Mouse (Mus musculus): ENCODE data around the gene Ddx59. TPM values are rescaled to one million over a fixed set of nuclear protein-coding genes. Genes with fewer than 3 reads are reported as not detected.

Ddx59 gene
- polyA plus RNA-seq, 2 experiments: 12.3 to 18.4 TPM

- H3K4me1 ChIP-seq (ENCODE audit: control insufficient read depth, insufficient read depth, low read length): no peaks in the 10 kb centered on the region
- H3K27ac ChIP-seq (replicated peaks; ENCODE audit: low read depth, low read length): no peak overlapping the region
- no peak for TF ChIP-seq POLR2A (IDR thresholded peaks at IDR 0.05; ENCODE audit: borderline replicate concordance, extremely low read depth, insufficient read depth, insufficient read length)
- no peaks in the 10 kb centered on the region for H3K36me3 ChIP-seq (ENCODE audit: control insufficient read depth, insufficient read depth, low read length)
- H3K27me3 ChIP-seq (ENCODE audit: control insufficient read depth, insufficient read depth, low read length): no peaks in the 10 kb centered on the region
- no peak overlapping the region for H3K4me2 ChIP-seq (replicated peaks; ENCODE audit: low read depth, low read length, severe bottlenecking)
- no peaks in the 10 kb centered on the region for H3K9me3 ChIP-seq (ENCODE audit: control insufficient read depth, low read length)
- DNase-seq (ENCODE audit: low spot score) (no peak), ATAC-seq (ENCODE audit: low FRiP score, low read depth) (no peak)
- H3K4me3 ChIP-seq (replicated peaks; ENCODE audit: low read length): no peak overlapping the region
- WGBS: 89% methylated on average over 2 of the region's 2 CpGs
- H3K9ac ChIP-seq (ENCODE audit: low read depth, low read length, severe bottlenecking): no peak overlapping the region
These were observed 5.4 kb upstream of the Ddx59 start for GRCm38 (mm10) chr1:136409631-136410030.

DNA sequence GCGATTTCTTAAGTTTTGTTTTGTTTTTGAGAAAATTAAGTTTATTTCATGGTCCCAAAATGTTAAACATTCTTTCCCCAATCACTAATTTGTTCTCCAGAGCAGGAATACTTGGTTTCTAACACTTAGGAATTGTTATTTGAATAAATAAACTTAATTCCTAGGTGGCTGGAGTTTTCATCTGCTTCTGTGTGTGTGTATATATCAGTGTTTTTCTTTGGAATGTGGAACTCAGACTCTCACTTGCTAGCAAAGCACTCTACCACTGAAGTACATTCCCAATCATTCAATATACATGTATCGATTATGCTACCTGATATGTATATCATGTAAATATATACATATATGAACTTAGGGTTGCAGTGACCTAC, 670 bp downstream of the Ddx59 start:
- Histone ChIP-seq H3K9ac (ENCODE audit: low read depth, low read length, severe bottlenecking) (0 out of 2 replicates have a peak overlapping the region, but pooled peaks have one; percentile 92), H3K36me3 (ENCODE audit: control insufficient read depth, insufficient read depth, low read length) (no peaks in the 10 kb centered on the region; the same call in 1 of the 2 replicates), H3K9me3 (ENCODE audit: control insufficient read depth, low read length) (no peaks in the 10 kb centered on the region), H3K4me1 (ENCODE audit: control insufficient read depth, insufficient read depth, low read length) (peaks cover 13% of the 10 kb centered on the region), H3K27me3 (ENCODE audit: control insufficient read depth, insufficient read depth, low read length) (no peaks in the 10 kb centered on the region), H3K4me3 (replicated peaks; ENCODE audit: low read length) (peak overlapping the region; percentile 66), H3K4me2 (replicated peaks; ENCODE audit: low read depth, low read length, severe bottlenecking) (peak overlapping the region; percentile 62), H3K27ac (replicated peaks; ENCODE audit: low read depth, low read length) (no peak overlapping the region; the same call in 1 of the 2 replicates)
- 39% methylated on average over 2 of the region's 2 CpGs for WGBS
- TF ChIP-seq POLR2A (IDR thresholded peaks at IDR 0.05; ENCODE audit: borderline replicate concordance, extremely low read depth, insufficient read depth, insufficient read length): no peak
- no peak for ATAC-seq (ENCODE audit: low FRiP score, low read depth)
- no peak for DNase-seq (ENCODE audit: low spot score)

DNA sequence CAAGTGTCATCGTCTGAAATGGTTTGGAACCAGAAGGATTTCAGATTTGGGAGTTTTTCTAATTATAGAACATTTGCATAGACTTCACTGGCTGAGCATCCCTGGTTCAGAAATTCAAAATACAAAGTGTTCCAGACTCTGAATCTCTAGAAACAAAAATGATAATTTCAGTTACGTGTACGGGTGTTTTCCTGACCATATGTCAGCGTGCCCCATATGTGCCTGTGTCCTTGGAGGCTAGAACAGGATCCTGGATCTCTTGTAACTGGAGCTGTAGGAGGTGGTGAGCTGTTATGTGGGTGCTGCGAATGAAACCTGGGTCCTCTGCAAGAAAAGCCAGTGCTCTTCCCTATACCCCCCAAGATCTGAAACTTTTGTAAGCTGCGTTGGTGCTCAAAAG, 3.3 kb downstream of the Ddx59 start:
- WGBS: 92% methylated on average over 6 of the region's 6 CpGs

DNA sequence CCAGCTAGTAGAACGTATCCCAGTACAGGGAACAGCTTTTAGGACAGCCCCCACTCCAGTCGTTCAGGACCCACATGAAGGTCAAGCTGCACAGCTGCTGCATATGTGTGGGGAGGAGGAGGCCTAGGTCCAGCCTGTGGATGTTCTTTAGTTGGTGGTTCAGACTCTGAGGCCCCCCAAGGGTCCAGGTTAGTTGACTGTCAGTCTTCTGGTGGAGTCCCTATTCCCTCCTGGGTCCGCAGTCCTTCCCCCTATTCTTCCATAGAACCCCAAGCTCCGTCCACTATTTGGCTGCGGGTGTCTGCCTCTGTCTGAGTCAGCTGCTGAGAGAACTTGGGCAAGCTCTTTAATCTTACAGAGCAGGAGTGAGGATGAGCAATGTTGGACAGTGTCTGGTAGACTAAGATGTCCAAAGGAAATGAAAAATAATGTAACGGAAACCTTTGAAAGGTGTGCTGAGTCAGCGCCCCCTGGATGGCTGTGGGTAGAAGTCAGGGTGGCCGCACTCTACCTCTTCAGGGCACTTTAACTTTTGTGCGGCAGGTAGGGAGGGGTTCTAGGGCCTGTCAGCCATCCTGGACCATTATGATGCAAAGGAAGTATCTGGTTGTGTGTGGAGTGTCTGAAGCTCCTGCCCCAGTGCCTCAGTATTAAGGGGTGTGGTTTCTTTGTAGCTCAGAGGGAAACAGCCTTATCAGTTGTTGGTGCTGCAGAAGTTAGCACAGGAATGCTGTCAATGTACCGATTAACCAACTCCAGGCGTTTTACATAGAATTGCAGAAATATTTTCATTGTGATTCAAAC, 12.3 kb downstream of the Ddx59 start:
- H3K4me1 ChIP-seq (ENCODE audit: control insufficient read depth, insufficient read depth, low read length): 0 out of 2 replicates have a peak, but pooled peaks cover 3% of the 10 kb centered on the region
- no peaks in the 10 kb centered on the region for H3K9me3 ChIP-seq (ENCODE audit: control insufficient read depth, low read length)
- no peak overlapping the region for H3K9ac ChIP-seq (ENCODE audit: low read depth, low read length, severe bottlenecking)
- H3K27me3 ChIP-seq (ENCODE audit: control insufficient read depth, insufficient read depth, low read length): no peaks in the 10 kb centered on the region
- no peak for ATAC-seq (ENCODE audit: low FRiP score, low read depth)
- H3K27ac ChIP-seq (replicated peaks; ENCODE audit: low read depth, low read length): no peak overlapping the region
- H3K4me3 ChIP-seq (replicated peaks; ENCODE audit: low read length): no peak overlapping the region
- peaks cover 18% of the 10 kb centered on the region for H3K36me3 ChIP-seq (ENCODE audit: control insufficient read depth, insufficient read depth, low read length)
- H3K4me2 ChIP-seq (replicated peaks; ENCODE audit: low read depth, low read length, severe bottlenecking): no peak overlapping the region
- no peak for DNase-seq (ENCODE audit: low spot score)
- WGBS: 85% methylated on average over 11 of the region's 11 CpGs
- no peak for TF ChIP-seq POLR2A (IDR thresholded peaks at IDR 0.05; ENCODE audit: borderline replicate concordance, extremely low read depth, insufficient read depth, insufficient read length)

More for the DNA sequence above, 3.3 kb downstream of the Ddx59 start:
- Histone ChIP-seq H3K4me3 (replicated peaks; ENCODE audit: low read length) (no peak overlapping the region), H3K9me3 (ENCODE audit: control insufficient read depth, low read length) (no peaks in the 10 kb centered on the region), H3K9ac (ENCODE audit: low read depth, low read length, severe bottlenecking) (no peak overlapping the region), H3K27ac (replicated peaks; ENCODE audit: low read depth, low read length) (no peak overlapping the region), H3K4me1 (ENCODE audit: control insufficient read depth, insufficient read depth, low read length) (peaks cover 13% of the 10 kb centered on the region), H3K4me2 (replicated peaks; ENCODE audit: low read depth, low read length, severe bottlenecking) (no peak overlapping the region), H3K27me3 (ENCODE audit: control insufficient read depth, insufficient read depth, low read length) (no peaks in the 10 kb centered on the region), H3K36me3 (ENCODE audit: control insufficient read depth, insufficient read depth, low read length) (no peaks in the 10 kb centered on the region; the same call in 1 of the 2 replicates)
- ATAC-seq (ENCODE audit: low FRiP score, low read depth) (no peak), DNase-seq (ENCODE audit: low spot score) (no peak)
- TF ChIP-seq POLR2A (IDR thresholded peaks at IDR 0.05; ENCODE audit: borderline replicate concordance, extremely low read depth, insufficient read depth, insufficient read length): no peak

GRCm38 (mm10) chr1:136428981-136429380, 13.9 kb downstream of the Ddx59 start:
- no peak overlapping the region for H3K9ac ChIP-seq (ENCODE audit: low read depth, low read length, severe bottlenecking)
- DNase-seq (ENCODE audit: low spot score) (no peak), ATAC-seq (ENCODE audit: low FRiP score, low read depth) (no peak)
- no peak for TF ChIP-seq POLR2A (IDR thresholded peaks at IDR 0.05; ENCODE audit: borderline replicate concordance, extremely low read depth, insufficient read depth, insufficient read length)
- 0 out of 2 replicates have a peak, but pooled peaks cover 3% of the 10 kb centered on the region for H3K4me1 ChIP-seq (ENCODE audit: control insufficient read depth, insufficient read depth, low read length)
- H3K9me3 ChIP-seq (ENCODE audit: control insufficient read depth, low read length): no peaks in the 10 kb centered on the region
- H3K36me3 ChIP-seq (ENCODE audit: control insufficient read depth, insufficient read depth, low read length): peaks cover 26% of the 10 kb centered on the region
- H3K4me2 ChIP-seq (replicated peaks; ENCODE audit: low read depth, low read length, severe bottlenecking): no peak overlapping the region
- H3K27me3 ChIP-seq (ENCODE audit: control insufficient read depth, insufficient read depth, low read length): no peaks in the 10 kb centered on the region
- H3K4me3 ChIP-seq (replicated peaks; ENCODE audit: low read length): no peak overlapping the region
- 84% methylated on average over 4 of the region's 4 CpGs for WGBS
- H3K27ac ChIP-seq (replicated peaks; ENCODE audit: low read depth, low read length): no peak overlapping the region
